Comparison of ENCODE assay signal across 1 mouse cellular context in the genomic region with DNA sequence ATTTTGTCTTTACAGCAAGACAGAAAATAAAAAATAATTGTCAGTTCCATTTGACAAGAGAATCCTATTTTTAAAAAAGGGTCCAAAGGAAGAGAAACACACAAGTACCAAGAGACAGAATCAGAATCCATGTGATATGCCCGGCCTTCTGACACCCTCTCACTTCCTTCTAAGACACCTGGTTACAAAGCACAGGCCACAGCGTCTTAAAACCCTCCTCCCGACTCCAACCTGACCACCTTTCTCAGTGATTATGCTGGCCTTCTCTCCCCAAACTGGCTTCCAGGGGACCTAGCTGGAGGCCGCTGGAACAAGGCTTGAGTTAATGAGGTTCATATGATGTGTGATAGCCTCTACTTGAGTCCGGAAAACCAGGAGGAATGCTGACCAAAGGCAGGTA.
TF ChIP-seq lines count a peak whose summit lies in the region.

No protein-coding gene starts in this region.

TF ChIP-seq in MEL, 35 proteins besides CTCF, POLR2A, EP300 and RAD21:
- TF ChIP-seq ZKSCAN1 (IDR thresholded peaks at IDR 0.05; ENCODE audit: low read depth, low read length) (0 out of 2 replicates have a peak, but pooled peaks have one; percentile 6), MXI1 (IDR thresholded peaks at IDR 0.05; ENCODE audit: low read depth, low read length) (peak; percentile 26; the same call in 1 of the 2 replicates), TAL1 (IDR thresholded peaks at IDR 0.05; ENCODE audit: low read length) (no peak)
TF ChIP-seq in MEL: peak in this region for 2.
